Mouse (Mus musculus): ENCODE data around the gene Ackr4.

The Ackr4 gene

DNA sequence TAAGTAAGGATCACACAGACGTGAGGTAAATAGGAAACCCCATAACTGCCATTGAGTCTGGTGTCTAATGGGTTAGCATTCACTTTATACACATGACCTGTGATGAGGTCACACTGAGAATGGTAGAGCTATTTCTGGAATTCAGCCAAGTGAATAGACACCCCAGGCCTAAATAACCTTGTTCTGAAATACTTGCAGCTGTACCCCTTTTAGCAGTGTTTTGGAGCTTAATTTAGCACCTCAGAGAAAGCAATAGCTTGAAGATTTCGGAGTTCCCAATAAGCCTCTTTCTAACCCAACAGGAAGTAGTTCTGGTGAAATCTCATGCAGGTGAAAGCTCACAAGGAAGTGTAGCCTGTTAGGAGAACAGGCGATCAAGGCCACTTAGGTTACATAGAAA, at the start of gene Ackr4:
Gene Ackr4, minus strand, starts transcription at position 101 of the 400 bp plus-strand sequence.
- DNase-seq (ENCODE audit: low read depth, low spot score) = no peak

DNA sequence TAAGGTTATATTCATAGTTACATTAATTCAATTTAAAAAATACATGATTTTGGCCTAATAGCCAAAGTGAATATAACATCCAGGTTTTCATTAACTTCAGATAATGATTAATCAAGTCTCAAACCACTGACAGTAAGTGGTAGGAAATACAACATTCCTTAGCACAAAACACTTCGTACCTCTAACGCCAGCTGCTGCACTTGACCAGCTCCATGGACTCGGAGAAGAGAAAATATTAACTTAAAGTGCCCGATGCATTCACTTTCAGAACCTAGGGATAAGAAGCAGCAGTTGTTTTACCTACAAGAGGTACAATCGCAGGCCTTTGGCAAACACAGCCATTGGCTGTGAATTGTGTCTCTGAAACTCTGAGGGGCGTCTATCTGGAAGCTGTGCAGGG, 45.6 kb upstream of the Ackr4 start:
- no peak for DNase-seq (ENCODE audit: low read depth, low spot score)

DNA sequence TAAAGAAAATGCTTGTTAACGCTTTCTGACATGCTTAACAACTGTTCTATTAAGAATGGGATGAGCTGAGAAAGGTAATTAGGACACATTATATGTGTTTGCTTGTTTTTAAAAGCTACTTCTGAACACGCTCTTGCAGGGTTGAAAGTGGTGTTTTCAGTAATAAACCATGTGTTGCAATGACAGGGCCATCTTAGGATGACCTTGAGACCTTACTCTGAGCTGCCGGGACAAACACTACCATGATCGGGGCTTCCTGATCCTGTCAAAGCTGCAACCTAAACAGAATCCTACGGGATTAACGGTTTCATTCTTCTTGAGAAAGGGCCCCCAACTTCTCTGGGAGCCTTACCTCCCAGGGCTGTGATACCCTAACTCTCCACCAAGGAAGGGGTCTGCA, 44.9 kb upstream of the Ackr4 start:
- no peak for DNase-seq (ENCODE audit: low read depth, low spot score)

DNA sequence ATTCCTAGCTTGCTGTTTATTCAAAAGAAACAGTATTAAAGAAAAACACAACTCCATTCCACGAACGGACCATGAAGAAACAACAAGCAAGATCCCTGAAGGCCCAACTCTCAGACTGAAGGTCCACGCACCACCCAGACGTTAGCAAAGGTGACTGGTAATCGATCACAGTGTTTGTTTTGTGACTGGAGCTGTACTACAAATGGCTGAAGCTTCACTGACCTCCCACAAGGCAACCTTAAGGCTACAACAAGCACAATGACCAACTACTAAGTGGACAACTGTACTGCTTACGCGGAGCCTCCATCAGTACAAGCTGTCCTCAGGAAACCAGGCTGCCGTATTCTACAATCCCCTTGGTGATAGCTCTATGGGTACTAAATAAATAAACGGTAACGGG, 43.3 kb upstream of the Ackr4 start:
- DNase-seq (ENCODE audit: low read depth, low spot score) = no peak

DNA sequence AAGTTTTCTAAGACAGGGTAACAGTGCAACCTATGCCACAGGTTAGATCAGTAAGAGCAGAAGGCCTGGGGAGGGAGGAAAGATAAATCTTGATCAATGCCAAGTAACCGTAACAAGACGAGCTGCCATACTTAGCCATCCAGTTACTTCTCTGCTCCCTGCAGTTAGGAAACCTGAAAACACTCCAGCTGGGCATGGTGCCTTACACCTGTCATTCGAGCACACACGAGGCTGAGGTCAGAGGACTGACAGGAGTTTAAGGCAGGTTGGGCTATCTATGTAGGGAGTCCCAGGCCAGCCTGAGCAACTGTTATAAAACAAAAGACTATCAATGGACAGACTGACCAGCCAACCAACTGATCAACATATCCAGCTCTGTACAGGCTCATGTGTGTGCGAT, 39.2 kb upstream of the Ackr4 start:
- DNase-seq (ENCODE audit: low read depth, low spot score) = no peak

DNA sequence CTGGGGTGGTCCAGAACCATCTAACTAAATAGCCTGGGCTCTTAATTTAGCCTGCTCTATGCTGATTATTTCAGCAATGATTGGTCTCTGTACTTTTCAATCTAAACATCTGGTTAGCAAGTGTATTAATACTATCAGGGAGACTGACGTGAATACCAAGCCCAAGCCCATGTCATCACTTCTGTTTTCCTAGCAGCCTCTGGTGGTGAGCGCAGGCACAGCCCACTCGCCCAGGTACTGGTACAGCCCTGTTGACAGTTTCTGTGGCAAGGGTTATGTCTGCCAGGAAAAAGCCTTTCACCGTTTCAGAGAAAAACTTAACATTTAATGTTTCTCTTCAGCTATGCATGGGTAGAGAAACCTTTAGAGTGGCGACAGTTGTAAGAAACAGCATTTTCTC, 37.5 kb upstream of the Ackr4 start:
- no peak for DNase-seq (ENCODE audit: low read depth, low spot score)

DNA sequence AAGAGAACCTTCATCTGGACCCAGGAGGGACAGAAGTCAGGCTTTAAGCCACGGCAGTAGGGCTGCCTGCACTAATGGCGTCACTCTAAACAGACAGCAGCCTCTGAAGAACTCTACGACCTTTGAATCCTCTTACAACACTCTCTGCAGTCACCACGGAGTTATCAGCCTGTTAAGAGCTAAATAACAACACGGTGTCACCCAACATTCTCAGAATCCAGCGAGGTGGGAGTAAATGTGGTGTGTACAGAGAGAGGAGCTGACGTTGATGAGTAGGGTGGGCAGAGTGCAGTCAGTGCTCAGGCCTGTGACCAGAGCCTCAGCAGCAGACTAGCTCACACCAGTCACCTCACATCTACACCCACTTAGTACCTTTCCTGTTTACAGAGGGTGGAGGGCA, 34.4 kb upstream of the Ackr4 start:
- DNase-seq (ENCODE audit: low read depth, low spot score) = no peak

DNA sequence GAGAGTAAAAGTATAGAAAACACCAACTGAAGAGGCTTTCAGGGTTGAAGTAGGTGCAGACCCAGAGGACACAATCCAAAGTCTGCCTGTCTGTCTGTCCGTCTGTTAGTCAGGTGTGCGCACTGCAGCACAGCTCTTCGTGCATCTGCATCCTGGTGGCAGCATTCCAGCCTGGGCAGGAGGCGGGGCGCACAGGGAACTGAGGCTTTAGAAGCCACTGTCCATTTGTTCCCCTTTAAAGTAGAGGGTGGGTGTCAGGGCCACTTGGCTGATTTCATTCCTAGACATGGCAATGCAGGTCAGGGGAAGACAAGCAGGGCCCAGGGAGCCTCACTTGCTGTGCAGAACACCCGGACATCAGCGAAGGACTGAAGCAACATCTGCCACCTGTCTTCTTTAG, 30.6 kb upstream of the Ackr4 start:
- DNase-seq (ENCODE audit: low read depth, low spot score) = no peak

DNA sequence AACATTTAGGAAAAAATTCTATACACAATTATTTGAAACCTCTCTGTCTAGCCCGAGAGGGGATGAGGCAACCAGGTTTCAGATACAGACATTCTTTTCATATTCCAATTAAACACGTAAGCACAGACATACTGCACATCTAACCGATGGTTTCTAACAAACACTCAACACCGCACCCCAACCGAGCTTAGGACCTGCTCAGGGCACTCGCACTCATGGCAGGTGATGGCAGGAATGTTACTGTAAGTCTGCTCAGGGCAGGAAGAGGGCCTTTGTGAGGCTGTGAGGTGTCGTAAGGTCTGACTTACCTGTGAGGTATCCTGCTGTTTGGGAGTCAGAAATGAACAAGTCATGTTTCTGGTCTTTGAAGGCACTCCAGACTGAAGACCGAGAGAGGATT, 29.8 kb upstream of the Ackr4 start:
- no peak for DNase-seq (ENCODE audit: low read depth, low spot score)

DNA sequence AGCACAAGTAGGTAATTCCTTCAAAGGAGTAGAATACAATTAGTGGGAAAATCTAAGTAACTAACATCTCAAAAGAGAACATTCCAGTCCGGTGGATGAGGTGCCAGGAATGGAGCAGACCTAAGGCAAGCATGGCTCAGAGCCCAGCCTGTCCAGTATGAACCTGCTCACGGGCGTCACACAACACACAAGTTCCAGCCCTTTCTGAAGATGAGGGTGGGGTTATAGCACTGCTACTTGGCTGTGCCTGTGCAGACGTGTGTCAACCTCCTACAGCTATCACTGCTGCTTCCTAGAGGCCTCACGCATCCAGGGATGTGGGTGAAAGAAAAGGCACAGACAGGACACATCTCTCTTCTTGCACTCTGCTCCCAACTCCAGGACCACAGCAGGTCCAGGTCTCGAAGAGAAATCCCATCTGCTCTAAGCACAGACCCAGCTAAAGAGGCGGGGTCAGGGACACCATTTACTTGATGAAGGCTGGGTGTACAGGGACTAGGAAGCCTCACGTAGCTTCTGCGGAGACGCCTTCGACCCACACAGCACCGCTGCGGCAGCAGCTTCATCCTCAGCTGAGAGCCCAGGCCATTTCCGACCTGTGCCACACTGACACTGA, 28.5 kb upstream of the Ackr4 start:
- no peak for DNase-seq (ENCODE audit: low read depth, low spot score)

DNA sequence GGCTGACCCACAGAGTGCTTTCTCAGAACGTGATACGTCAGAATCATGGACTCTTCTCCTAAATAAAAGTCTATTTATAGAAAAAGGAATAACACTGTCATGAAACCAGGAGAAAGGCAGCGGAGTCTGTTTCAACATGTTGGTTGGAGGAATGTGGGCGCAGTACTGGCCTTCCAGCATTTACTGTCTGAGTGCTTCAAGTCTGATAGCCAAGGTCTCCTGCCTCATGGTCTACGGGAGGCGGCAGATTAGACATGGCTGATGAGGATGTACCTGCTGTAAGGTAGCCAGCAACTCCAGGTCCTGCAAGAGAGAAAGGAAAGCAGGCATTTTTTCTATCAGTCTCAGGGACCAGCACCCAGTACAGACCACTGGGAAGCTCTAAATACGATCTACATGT, 25.4 kb upstream of the Ackr4 start:
- DNase-seq (ENCODE audit: low read depth, low spot score) = no peak

DNA sequence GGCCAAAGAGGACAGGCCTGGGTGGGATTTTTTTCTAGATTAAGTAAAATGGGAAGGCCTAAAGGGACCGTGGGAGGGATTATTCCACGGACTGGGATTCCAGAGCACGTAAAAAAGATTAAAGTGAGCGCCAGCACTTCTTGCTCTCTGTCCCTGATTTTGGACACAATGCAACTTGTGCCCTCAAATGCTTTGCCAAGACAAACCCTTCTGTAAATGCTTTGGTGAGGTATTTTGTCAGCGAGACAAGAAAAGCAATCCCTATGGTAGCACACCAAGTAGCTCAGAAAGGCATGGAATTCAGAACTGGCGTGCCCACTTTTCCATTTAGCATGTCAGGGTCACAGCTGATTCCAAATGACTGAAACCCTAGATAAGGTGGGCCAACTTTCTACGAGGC, 22.2 kb upstream of the Ackr4 start:
- DNase-seq (ENCODE audit: low read depth, low spot score) = no peak

DNA sequence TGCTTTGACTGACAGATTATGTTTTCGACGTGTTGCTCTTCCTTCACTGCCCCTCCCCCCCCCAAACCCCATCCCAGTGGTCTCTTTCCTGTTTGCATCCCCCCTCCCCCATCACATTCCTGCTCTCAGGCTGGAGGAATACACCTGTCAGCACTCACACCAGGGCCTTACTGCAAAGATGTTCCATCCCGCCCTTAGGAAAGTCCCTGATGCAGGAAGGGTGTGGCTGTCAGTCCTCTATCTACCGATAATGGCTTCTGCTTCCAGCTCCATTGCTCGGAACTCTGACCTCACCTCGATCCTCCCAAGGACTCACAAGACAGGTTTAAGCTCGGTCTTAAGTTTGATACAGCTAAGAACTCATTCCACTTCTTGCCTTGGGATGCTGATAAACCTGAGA, 19.9 kb upstream of the Ackr4 start:
- no peak for DNase-seq (ENCODE audit: low read depth, low spot score)

DNA sequence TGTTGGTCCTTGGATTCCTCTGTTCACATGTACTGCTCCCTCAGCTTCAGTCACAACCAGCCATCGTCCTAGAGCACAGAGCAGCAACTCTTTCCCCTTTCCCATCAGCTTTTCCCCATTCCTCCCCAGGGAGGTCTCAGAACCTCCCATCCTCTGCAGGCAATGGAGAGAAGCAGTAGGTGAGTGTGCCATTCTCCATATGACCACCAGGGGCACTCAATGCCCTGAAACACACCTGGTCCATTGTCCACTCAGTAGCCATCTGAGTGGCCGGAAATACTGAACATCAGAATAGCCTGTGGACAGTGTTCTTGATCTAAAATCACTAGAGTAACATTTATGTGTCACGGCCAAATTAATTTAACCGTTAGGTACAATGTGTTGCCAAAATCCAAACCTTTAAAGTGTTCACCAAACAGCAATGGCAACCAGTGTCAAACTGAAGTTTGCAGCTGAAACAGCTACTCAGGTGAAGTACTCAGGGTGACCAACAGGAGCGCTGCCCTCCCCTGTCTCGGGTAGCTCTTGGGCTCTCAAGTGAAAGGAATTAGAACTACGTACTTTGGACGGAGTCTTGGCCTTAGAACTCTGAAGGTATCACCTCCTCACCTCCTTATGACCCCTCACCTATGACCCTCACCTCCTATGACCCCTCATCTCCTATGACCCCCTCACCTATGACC, 17.7 kb upstream of the Ackr4 start:
- peak; percentile 15 for DNase-seq (ENCODE audit: low read depth, low spot score)

DNA sequence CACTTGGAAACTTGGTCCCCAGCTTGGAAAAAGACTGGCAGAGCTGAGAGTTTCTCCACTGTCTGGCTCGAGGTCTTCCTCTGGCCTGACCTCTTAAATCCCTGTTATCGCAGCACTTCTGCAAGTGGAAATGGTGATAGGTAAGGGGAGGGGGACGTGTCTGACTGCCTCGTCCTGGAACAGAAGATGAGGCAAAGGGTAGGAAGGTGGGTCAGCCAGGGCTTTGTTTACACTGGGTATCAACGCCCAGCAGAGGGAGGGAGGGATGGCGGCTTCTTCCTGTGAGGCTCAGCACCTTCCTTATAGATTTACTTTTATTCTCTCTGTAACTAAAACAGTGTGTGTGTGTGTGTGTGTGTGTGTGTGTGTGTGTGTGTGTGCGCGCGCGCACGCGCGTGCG, 16.1 kb upstream of the Ackr4 start:
- DNase-seq (ENCODE audit: low read depth, low spot score) = no peak

DNA sequence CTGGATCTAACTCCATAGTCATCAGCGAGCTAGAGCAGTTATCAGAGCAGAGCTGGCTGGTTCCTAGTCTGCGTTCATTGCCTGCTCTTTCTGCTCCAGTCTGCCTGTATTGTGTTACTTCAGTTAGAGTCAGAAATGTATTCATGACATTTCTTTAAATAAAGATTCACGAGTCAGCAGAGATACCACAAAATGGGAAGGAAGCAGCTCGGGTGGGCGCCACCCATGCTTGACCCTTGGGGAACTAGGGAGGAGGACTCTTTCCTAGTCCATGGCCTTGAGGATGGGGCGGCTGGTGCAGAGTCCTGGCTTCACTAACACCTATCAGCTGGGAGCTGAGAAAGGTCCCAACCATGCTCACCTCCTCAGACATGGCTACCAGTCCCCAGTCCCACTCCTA, 13.6 kb upstream of the Ackr4 start:
- DNase-seq (ENCODE audit: low read depth, low spot score) = no peak

DNA sequence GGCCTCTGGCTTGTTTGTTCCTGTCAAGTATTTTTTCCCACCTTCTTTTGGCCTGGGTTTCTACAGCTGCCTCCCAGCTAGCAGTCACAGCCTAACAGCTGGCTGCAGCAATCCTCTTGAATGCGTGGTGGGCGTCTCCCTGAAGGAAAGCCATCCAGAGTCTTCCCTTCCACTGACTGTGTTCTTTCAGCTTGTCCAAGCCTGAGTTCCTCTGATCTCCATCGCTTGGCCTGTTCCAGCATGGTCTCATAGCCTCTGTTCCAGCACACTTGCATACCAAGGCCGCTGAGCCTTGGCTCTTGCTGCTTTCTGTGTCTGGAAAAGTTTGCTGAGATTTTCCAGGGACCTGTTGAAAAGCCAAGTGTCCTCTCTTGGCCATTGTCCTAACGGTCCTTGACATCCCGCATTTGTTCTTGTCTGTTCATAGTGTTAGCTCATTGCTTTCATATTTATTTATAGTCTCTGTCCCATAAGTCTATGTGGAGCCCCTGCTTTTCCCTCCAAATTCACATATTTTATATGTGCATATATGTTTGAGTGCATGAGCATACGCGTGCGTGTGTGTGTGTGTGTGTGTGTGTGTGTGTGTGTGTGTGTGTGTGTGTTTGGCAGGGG, 3.5 kb upstream of the Ackr4 start:
- no peak for DNase-seq (ENCODE audit: low read depth, low spot score)

DNA sequence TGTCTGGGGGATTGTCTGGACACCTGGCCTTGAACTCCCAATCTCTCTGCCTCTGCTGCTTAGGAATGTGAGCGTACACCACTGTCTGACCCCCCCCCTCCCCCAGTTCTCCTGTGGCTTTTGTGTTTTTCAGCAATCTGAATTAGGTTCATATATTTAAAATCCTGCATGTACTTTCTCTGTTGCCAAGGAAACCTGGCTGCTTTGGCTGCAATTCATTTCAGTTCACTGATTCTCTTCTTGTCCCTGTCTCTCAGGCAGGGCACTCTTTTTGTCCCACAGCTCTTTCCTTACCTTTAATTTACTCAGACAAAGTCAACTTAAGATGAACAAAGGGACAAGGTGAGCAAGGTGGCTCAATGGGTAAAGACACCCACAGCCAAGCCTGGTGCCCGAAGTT, 1.4 kb upstream of the Ackr4 start:
- DNase-seq (ENCODE audit: low read depth, low spot score) = no peak

DNA sequence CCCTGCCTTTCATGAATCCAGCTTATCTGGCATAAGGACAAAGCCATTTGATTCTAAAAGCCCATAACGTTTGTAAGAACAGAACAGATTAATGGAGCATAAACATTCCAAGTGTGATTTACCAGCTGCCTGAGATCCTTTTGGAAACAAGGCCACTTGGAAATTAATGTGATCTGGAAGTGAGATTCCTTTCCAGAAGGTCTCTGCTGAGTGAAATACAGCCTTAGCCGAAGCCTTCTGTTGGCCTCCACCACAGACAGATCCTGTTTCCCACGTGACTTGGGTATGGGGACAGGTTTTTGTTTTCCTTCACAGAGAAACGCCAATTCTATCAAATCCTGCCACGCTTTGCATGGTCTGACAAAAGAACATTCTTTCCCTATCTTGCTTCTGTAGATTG, 3.1 kb downstream of the Ackr4 start:
- DNase-seq (ENCODE audit: low read depth, low spot score) = no peak

DNA sequence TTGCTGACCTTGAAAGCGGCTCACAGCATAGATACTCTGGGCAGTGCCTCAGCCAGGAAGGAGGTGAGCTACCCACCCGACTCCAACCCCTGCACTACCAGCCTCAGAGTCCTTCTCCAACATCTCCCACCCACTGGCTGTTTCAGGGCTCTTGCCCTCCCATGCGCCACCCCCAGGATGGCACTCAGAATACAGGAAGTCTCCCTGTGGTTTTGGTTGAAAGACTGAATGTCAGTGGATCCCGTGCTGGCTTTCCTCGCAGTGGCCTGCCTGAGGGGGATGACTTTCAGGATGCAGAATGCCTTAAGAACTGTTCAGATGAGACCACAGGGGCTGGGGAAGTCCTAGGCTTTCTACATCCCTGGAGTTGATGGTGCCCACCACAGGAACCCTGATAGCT, 3.6 kb downstream of the Ackr4 start:
- no peak for DNase-seq (ENCODE audit: low read depth, low spot score)

DNA sequence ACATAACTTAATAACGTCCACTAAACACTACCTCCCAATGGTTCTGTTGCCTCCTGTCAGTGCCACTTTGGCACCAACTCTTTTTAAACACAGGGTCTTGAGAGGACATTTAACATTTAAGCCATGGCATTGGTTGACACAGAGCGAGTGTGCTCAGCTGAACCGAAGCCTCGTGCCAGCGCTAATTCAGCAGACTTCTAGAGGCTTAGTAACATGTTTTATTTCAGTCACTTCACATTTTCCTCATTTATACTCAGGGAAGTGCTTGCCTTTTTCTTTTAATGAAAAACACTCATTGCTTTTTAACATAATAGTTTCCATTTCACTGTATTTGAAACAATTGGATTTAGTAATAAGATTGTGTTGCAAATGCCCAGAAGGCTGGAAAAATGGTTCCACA, 17.6 kb downstream of the Ackr4 start:
- DNase-seq (ENCODE audit: low read depth, low spot score) = no peak

DNA sequence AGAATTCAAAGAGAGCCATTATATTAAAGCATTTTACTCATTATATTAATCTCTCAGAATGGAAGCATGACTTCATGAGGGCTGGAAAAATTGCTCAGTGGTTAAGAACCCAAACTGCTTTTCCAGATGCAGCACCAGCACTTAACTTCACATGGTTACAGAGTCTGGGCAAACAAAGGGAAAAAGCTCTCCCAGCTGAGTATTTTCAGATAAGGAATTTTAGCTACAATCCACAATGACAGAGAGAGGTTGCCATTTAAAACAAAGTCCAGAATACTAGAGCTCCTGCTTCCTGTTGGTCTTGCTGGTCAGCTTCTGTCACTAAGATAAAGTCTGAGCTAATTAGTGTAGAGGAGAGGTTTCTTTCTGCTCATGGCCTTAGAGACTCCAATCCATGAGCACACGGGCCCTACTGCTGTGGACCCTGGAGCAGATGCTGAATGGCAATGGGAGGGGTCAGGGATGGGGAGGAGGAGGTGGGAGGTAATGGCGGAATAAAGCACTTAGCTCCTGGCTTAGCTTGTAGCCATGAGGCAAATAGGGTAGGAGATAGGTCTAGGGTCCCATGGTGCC, 18.1 kb downstream of the Ackr4 start:
- DNase-seq (ENCODE audit: low read depth, low spot score) = no peak

DNA sequence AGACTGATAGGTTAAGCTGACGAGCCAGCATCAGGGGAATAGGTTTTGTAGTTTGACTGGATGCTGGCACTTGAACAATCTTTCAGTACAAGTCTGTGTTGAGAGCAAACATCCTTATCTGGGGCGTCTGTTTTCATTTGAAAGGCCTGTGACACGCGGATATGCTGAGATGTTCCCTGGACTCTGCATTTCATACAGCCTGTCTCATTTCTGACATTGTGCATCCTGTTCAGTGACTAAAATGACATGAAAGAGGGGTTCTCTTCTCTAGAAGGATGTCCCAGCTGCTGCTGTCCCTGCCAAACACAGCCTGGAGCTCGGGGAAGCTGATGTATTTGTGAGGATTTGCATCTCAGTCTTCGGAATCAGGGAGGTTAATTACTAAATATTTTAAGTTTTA, 19.3 kb downstream of the Ackr4 start:
- no peak for DNase-seq (ENCODE audit: low read depth, low spot score)

All from CD4-positive, CD25-positive, alpha-beta regulatory T cell, adult 2 months (primary cell).